Mouse (Mus musculus) ES-Bruce4 (cell line): ENCODE data around the gene Zc3hc1.

ENCODE experiments used
- CTCF ChIP-seq: IDR thresholded peaks from one replicate; pipeline ENCODE4 v1.8.1; 2011; ENCODE audit warnings: low read depth, low read length
- POLR2A ChIP-seq: IDR thresholded peaks from one replicate; pipeline ENCODE4 v1.8.1; 2011; ENCODE audit warnings: low read length; ENCODE audit not compliant: insufficient read depth

- TF ChIP-seq CTCF, result no peak
- no peak for TF ChIP-seq POLR2A
These were observed 26.0 kb upstream of the Zc3hc1 start for GRCm38 (mm10) chr6:30416801-30417200.
